Mouse (Mus musculus) kidney, postnatal 4 days (tissue): ENCODE measurements around the gene Crocc.

Source experiments
- DNase-seq, 2 experiments: peaks; one replicate each; pipeline ENCODE4 v3.0.0; 2021; ENCODE audit warnings: mixed read lengths in 2 of 2

The Crocc gene

DNA sequence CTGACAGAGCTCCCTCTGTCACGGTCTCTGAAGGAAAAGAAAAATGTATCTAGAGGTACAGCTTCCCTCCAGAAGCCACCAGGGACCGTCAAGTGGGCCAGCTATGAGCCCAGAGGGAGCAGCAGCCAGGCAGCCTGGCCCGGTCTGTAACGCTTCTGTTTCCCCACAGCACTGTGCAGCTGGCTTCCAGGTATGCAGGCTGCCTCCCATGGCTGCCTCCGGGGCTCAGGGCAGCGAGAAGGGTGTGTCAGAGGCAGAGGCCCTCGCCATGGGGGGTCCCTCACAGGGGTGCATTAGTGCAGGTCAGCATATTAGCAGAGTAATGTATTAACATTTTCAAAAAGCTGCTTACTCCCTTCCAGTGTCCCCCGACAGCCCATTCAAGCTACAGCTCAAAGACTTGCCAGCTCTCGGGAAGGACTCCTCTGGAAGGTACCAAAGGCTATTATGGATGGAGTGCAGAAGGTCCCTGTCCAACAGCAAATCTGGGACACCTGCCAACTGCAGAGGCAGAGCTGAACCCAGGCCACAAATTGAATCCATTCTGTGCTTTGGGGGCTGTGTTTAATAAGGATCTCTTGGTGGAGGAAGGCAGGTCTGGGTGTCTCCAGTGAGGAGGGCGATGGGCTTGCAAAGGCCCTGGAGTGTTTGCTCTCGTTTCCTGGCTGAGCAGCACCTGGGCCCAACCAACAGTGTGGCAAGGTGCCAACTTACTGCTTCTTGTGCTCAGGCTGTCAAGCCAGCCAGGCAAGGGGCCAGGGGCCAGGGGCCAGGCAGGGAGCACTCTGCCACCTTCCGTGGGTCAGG lies 6.6 kb upstream of the Crocc start:
- peak; percentile 46 to 65 for DNase-seq

DNA sequence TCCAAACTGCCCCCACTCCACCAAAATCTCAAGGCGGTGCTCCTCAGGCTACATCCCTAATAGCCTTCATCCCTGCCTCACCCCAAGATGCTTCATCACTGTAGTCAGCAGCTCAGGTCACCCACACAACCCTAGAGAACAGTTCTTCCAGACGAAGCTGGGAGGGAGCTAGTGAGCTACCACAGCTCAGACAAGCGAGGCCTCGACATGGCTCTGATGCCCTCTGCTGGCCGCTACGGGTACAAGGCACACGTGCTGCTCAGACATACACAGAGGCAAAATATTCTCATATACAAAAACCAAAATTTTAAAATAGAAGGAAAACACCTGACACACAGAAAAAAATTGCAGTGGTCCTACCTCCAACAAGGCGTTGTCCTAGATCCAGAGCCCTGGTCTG lies 4.8 kb upstream of the Crocc start:
- DNase-seq = peak; percentile 89 to 92

DNA sequence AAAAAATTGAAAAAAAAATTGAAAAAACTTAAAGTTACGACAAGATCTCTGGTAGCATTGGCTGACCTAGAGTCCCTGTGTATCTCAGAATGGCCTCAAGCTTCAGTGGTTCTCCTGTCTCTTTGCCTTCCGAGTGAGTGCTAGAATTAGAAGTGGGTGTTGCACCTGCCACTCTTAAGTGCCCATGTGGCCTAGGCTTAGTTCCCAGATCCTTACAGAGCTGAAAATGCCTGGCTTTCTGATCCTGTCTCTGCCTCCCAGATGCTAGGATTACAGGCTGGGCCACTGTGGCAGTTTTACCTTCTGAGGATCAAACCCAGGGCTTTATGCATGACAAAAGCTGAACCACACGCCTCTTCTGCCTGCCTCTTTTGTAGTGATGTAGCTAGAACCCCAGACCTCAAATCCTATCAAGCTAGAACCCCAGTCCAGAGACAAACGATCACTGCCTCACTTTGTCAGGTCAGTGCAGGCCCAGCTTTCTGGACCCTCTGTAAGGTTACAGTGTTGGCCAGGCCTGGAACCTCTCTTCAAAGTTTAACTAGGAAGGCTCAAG lies 3.8 kb upstream of the Crocc start:
- no peak for DNase-seq

DNA sequence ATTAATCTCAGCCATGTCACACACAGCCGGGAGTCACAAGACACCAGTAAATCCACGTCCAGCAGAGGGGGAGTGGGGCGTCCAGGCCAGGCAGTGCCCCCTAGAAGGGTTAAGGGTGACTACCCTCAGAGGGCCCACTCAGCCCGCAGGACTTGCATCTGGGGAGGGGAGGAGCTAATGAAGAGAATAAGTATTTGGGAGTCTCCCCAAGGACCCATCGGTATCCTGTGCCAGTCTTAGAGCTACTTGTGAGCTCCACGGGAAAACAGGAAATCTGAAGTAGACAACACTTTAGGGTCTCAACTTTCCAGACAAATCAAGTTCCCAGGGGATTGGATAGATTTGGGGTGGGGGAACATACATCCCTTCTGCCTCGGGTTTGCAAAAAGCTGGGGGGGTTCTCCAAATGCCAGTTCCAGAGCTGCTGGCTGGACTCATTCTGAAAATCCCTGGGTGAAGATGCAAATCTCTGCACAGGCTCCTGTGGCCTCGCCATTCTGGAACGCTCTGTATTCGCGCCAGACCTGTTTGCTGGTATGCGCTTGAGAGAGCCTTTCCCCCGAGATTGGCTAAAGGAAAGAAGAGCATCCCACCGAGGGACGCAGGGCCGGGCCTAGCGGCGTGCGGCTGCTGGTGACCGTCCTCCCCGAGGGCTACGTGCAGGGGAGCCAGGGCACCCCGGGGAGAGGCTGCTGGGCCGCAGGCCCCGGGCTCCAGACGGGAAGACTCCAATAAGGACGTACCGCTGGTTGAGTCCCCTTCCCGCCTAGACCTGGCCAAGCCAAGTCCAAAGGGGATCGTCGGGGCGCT lies 529 bp downstream of the Crocc start:
- peak in 1 of 2 experiments; percentile 16 for DNase-seq

DNA sequence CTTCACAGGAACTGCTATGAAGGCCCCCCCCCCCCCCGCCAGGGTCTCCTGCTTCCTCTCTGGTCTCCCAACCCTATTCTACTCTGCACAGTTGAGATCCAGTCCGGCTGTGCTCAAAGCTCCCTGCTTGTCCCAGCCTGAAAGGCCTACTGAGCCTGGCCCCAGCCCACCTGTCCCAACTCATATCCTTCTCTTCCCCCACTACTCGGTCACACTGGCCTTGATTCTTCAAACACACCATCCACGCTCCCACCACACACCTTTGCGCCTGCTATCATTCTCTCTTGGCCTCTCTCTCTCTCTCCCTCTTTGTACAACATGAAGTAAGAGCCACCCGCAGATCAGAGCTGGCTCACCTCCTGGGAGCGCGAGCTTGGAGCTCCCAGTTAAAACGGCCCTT lies 1.5 kb downstream of the Crocc start:
- DNase-seq = no peak

DNA sequence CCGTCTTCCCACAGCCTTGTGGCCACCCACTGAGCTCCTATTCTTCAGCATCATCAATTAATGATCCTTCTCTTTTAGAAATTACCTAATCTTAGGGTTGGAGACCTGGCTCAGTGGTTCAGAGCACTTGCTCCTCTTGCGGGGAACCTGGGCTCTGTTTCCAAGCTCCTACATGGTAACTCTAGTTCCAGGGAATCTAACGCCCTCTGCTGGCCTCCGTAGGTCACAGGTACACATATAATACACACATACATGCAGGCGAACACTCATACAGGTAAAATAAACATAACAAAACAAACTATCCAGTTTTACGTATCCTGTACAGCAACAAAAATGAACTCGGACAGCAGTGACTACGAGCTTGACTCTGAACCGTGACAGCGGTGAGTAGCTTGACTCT lies 3.4 kb downstream of the Crocc start:
- DNase-seq = no peak

DNA sequence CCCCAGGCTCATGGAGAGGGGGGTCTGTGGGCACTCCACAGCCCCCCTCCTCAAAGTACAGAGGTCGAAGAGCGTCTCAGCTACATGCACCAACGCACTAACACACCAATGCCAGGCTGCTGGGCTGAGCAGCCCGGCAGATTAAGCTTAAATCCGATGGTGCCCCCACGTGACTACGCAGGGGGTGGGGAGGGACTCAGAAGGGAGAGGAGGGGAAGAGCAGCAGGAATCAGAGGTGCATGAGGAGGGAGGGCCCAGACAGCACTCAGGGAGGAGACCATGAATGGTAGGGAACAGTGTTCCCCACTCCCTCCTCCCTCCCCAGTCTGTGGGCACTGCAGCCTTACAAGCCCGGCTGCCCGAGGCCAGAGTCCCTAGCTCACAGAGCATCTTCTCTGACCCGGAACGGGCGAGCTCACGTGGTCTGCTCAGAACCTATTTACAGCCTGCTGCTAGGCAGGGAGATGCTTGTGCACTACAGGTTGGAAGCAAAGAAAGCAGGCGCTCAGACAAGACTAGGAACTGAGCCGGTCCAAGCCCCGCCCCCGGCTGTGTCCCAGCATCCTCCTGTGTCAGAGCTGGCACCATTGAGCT lies 6.7 kb downstream of the Crocc start:
- peak; percentile 81 to 90 for DNase-seq

DNA sequence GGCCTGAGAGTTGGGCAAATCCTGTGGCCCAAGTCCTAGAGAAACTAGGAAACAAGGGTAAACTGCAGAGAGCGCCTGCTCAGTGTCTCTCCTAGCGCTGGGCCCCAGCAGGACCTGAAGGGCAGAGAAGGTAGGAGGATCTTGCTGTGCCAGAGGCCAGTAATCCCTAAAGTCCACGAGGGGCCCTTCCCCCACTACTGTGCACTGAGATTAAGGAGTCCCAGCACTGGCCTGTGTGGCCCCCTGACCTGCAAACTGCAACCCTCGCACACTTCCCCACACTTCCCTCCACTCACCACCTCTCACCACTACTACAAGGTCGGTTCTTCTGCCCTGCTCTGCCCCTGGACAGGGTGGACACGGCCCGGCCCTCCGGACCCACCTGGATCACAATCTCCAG lies 7.2 kb downstream of the Crocc start:
- peak; percentile 54 to 71 for DNase-seq

DNA sequence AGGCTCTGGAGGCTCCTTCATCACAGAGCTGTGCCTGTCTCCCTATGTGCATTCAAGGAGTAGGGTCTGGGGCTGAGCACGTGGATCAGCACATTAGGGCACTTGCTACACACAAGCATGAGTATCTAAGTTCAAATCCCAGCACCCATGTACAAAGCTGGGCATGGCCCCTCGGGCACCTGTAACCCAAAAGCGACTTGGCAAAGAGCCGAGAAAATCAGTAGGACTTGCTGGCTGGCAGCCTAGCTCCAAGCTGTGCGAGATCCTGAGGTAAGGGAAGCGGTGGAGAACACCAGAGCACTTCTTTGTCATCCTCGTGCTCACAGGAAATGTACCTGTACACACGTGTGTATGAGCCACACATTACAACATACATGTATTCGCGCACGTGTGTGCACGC lies 7.9 kb downstream of the Crocc start:
- DNase-seq = no peak

DNA sequence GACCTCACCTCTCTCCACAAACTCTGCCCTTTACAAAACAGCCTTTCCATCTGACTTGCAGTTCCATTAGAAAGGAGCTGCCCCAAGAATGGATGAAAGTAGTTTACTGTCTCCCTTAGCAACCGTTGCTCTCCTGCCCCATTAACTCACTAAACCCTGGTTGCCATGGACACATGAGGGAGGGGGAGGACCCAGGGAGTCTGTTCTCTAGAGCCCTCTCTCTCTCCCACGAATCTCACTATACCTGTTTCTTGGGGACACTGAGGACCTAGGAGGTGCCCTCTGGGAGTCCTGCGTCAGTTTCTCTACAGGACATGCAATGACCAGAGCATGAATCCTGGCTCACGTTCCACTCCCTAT lies 10.9 kb downstream of the Crocc start:
- DNase-seq = peak; percentile 75 to 84

DNA sequence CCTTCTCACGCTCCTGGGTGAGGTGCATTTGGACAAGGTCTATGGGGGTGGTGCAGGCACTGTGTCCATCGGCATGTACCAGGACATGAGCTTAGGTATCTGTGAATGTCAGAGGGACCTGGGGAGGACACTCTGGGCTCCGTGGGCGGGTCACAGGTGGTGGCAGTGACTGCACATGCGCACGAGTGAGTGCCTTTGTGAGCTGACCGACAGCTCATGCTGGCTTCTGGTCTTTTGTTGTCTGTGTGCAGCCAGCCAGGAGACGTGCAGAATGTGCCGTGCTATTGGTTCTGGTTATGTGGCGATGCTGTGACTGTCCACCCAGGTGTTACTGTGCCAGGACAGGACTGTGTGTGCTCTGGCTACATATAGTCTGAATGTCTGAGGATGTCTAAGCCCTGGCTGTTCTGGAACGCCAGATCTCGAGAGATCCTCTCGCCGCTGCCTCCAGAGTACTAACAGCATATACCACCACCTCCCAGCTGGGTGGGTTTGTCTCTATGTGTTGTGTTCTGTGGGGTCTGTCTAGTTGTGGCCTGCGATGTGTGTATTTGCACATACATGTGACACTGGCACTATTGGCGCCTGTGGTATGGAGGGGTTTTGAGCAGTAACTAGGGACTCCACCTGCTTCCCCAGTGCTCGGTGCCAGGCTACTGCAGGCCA lies 11.4 kb downstream of the Crocc start:
- DNase-seq = no peak

DNA sequence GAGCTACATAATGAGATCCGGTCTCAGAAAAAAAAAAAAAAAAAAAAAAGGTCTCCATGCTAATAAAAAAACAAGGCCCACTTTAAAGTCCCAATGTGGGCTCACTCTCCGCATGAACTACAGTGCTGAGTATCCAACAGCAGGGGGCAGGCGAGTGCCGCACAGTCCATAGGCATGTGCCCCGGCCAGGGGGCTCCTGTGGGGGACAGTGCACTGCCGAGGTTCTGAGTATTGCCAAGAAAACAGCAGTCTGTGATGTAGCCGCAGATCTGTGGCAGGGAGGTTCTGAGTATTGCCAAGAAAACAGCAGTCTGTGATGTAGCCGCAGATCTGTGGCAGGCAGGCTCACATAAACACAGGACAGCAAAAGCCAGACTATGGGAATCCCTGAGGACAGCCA lies 15.5 kb downstream of the Crocc start:
- DNase-seq = peak; percentile 87 to 90

DNA sequence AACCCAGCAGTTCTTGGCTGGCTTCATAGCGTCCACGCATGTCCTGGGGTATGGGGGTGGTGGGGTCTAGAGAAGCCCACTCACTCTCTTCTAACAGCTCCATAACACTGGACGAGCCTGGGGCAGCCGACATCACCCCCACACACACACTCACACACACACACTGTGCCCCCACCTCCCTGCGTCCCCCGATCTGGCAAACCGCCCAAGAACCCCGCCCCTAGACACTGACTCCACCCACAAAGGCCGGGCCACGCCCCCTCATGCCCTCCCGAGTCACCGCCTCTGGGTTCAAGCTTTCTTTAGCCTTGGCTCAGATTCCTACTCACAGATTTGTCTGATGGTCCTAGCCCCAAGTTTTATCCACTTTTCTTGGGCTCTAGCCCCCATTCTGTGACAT lies 19.2 kb downstream of the Crocc start:
- peak; percentile 73 to 77 for DNase-seq

DNA sequence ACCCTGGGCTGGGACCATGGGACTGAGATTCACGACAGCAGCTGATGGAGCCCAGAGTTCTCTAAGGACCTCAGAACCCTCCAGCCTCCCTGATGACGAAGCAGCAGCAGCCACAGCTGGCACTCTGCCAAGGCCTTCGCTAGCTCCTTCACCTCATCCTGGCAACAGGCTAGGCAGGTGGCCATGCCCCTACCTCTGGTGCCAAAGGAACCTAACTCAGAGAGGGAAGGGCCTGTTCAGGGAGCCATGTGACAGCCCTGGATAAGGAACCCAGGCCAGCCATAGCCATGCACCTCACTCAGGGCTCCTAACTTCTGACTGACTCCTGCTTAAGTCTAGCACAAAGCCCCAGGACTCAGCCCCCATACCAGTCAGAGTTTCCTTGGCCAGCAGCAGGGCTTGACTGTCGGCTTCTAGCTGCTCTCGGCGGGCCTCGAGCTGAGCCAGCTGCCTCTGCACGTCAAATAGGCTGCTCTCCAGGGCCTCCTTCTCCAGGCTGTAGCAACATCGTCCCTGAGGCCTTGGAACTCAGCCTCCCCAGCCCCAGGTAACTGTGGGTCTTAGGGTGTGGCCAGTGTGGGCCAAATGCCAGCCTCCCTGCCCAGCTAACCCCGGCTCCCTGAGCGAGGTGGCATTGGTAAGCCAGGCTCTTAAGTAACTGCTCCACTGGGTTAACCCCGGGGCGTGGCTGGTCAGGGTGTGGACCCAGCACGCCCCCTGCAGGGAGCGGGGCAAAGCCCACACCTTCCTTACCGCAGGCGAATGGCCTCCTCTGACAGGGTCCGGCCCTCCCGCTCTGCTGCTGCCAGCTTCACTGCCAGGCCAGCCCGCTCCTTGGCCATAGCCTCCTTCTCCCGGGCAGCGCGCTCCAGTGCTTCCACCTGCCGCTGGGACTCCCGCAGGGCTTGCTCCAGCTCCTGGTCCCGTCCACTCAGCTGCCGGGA lies 26.5 kb downstream of the Crocc start:
- peak; percentile 49 to 68 for DNase-seq

DNA sequence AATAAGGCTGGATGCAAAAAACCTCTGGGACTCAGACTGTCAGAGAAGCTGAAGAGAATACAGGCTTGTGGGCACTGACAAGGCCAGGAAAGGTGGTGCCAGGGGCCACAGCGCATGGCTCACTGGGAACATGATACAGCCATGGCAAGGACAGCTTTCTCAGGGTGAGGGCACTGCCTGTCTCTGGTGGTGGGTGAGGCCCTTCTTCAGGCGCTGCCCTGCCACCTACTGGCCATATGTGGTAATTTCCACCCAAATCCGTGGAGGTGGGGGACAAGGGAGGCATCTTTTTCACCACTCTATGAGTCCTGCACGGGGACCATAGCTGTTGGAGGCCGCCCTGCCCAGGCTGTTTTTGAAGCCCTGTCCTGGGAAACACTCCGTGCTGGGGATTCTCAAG lies 28.6 kb downstream of the Crocc start:
- peak; percentile 87 to 88 for DNase-seq

DNA sequence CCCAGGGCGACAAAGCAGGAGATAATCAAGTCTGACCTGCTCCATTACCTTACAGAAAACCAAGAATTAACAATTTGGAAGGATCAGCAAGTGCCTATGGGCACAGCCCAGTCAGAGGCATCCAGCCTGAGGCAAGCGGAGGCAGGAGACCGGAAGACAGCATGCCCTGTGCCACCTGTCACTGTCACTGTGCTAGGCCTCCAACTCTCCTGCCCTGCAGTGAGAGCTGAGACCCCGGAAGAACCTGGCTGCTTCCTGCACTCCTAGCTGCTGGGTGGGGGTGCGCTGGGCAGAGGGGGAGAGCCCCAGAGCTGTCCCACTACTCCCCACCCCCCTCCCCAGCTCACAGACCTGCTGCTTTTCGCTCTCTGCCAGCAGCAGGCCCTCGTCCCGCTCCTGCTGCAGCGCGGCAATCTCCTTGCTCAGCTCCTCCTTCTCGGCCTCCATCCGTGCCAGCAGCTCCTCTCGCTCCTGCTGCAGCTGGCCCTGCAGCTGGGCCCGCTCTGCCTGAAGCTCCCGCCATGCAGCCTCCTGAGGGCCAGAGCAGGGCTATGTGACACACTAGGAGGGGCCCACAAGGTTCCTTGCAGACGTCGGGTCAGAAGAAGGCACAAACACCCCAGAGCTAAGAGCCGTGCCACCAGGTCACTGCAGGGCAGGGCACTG lies 29.7 kb downstream of the Crocc start:
- no peak for DNase-seq

DNA sequence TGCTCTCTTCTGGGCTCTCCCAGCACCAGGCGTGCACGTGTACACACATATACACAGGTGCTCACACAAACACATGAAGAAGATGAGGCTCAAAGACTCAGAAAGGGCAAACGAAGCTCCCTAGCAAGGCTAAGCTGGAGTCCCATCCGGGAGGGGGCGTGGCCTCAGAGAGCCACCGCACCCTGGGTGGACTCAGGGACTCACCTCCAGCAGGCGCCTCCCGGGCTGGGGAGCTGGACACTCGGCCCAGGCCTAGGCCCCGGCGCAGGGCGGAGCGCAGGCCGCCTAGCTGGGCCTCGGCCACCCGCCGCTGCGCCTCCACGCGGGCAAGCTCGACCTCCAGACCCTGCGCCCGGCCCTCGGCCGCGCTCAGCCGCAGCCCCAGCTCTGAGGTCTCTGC lies 35.4 kb downstream of the Crocc start:
- DNase-seq = no peak

DNA sequence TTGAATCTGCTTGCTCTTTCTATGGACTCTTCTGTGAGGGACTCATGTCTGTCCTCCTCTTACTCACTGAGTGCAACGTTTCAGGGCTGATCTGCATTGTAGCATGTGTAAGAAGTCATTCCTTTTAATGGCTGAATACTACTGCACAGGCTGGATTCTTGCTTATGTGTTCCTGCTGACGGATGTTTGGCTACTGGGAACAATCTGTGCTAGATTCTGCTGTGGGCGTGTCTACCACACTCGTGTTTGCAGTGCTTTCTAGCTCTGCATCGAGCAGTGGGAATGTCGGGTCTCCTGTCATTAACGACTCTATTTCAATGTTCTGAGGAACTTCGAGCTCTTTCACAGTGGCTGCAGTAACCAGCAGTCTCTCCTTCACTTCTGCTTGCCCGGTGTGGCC lies 36.3 kb downstream of the Crocc start:
- no peak for DNase-seq

DNA sequence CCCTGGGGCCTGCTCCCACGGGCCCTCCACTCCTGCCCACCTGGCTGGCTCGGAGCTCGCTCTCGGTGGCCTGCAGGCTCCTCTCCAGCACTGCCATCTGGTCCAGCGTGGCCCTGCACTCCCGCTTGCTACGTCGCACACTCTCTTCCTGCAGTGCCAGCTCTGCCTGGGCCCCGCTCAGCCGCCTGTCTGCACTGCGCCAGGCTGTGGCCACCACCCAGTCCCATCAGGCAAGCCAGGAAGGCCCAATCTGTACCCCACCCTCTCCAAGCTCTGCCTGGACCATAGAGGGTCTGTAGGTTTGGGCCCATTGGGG lies 38.8 kb downstream of the Crocc start:
- no peak for DNase-seq

DNA sequence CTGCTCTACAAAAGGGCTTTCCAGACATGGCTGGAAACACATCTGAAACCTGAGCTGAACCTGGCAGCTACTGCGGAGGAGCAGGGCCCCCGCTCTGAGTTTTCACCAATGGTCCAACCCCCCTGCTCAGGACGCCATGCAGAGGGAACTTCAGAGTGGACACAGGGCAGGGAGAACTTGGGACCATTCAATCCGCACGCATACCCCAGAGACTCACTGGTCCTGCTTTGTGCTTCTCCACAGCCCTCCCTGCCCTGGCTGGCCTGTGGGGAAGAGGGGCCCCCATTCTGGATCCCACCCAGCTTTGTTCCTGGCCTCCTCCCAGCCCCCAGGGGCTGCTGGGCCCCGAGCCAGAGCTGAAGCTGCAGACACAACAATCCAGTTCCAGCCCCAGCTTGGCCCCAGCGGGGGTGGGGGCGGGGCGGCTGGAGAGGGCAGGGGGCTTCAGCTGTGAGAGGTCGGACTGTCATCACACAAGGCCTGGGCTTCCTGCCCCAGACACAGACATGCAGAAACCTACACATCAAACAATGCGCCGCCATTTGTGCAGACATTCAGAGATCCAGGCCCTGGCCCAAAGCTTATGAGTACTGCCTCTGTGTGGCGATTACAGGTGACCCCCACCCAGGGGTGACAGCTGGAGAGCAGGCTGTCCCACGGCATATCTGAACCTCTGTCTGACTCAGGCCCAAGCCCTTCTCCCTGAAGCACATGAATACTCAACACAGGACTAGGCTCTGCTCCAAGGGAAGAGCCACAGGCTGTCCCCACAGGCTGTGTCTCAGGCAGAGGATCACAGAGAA lies 39.3 kb downstream of the Crocc start:
- peak; percentile 83 to 87 for DNase-seq

DNA sequence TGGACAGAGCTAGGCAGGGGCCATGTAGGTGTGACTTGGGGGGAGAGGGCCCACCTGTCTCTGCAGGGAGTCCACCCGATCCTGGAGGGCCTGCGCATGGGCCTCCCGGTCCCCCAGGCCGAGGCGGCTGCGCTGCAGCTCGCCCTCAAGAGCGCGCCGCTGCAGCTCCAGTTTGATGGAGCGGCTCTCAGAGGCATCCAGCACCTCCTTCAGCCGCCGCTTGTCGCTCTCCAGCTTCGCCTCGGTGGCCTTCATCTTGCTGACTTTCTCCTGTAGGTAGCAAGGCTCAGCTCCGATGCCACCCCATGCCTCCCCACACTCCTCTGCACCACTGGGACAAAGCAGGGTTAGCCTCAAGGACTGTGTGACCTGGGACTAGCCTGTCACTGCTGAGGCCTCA lies 40.1 kb downstream of the Crocc start:
- no peak for DNase-seq
